Mouse (Mus musculus) G1E (cell line): ENCODE results near the gene Agpat1.

ENCODE experiments used
- CTCF ChIP-seq: IDR thresholded peaks from 2 replicates; pipeline ENCODE4 v1.5.1; 2012; ENCODE audit warnings: low read depth, low read length, inconsistent platforms, mixed read lengths
- GATA1 ChIP-seq: IDR thresholded peaks from 2 replicates; pipeline ENCODE4 v1.6.1; 2012; ENCODE audit warnings: borderline replicate concordance, low read length, inconsistent platforms, mixed read lengths
- POLR2AphosphoS5 ChIP-seq: IDR thresholded peaks from 2 replicates; pipeline ENCODE4 v1.6.1; 2012; ENCODE audit warnings: low read depth, low read length, inconsistent platforms; ENCODE audit not compliant: insufficient replicate concordance
- TAL1 ChIP-seq: conservative IDR thresholded peaks from 2 replicates; pipeline ENCODE4 v1.6.1; 2012; ENCODE audit warnings: low read depth, low read length, inconsistent platforms, mixed read lengths

- TF ChIP-seq TAL1 (no peak), CTCF (no peak), GATA1 (no peak), POLR2AphosphoS5 (no peak)
Observed at GRCm38 (mm10) chr17:34627943-34628643, 24.0 kb downstream of the Agpat1 start, which contains the start of gene Ppt2.
